Mouse (Mus musculus) G1E (cell line): ENCODE data around the gene Mat2a.

Experiments used
- CTCF ChIP-seq: IDR thresholded peaks from 2 replicates; pipeline ENCODE4 v1.5.1; 2012; ENCODE audit warnings: low read depth, low read length, inconsistent platforms, mixed read lengths
- GATA1 ChIP-seq: IDR thresholded peaks from 2 replicates; pipeline ENCODE4 v1.6.1; 2012; ENCODE audit warnings: borderline replicate concordance, low read length, inconsistent platforms, mixed read lengths
- POLR2AphosphoS5 ChIP-seq: IDR thresholded peaks from 2 replicates; pipeline ENCODE4 v1.6.1; 2012; ENCODE audit warnings: low read depth, low read length, inconsistent platforms; ENCODE audit not compliant: insufficient replicate concordance

DNA sequence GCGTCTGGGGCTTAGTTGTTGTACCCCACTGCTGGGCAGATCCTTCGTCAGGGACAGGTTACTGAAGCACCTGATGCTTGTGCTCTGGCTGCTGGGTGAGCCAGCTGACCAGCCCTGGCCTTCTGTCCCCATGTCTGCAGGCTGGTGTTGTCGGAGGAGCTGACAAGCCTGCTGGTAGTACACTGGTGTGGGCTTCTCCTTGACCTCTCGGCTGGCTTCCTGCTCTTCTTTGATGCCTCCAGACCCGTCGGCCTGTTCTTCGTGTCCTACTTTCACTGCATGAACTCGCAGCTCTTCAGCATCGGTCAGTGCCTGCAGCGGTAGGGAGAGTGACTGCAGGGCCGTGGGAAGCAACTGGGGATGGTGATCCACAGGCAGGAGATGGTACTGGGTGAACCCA, 13.7 kb downstream of the Mat2a start:
- TF ChIP-seq CTCF = no peak
- no peak for TF ChIP-seq GATA1
- no peak for TF ChIP-seq POLR2AphosphoS5
